Mouse (Mus musculus) MEL (cell line): ENCODE results near the gene Wdr75.

Experiments used
- CHD1 ChIP-seq: IDR thresholded peaks from 2 replicates; pipeline ENCODE4 v1.6.1; 2012; ENCODE audit warnings: low read depth, mild to moderate bottlenecking, inconsistent platforms, low read length, improper control_type of control experiment
- CTCF ChIP-seq, 3 experiments: IDR thresholded peaks in 2 of 3; conservative IDR thresholded peaks in 1 of 3; 2 replicates each; pipeline ENCODE4 v1.5.1; 2011 to 2012; ENCODE audit warnings: low read length in 3 of 3, low read depth in 2 of 3, mild to moderate bottlenecking in 2 of 3, improper control_type of control experiment in 1 of 3, inconsistent platforms in 1 of 3, mixed read lengths in 1 of 3, moderate library complexity in 1 of 3; ENCODE audit not compliant: control insufficient read depth in 1 of 3, insufficient read depth in 1 of 3, poor library complexity in 1 of 3, severe bottlenecking in 1 of 3
- GABPA ChIP-seq: IDR thresholded peaks from 2 replicates; pipeline ENCODE4 v1.6.1; 2012; ENCODE audit warnings: low read depth, mild to moderate bottlenecking, inconsistent platforms, low read length, improper control_type of control experiment, moderate library complexity
- KAT2A ChIP-seq: conservative IDR thresholded peaks from 2 replicates; pipeline ENCODE4 v1.6.1; 2012; ENCODE audit warnings: low read depth, low read length, improper control_type of control experiment, inconsistent platforms
- MAFK ChIP-seq: IDR thresholded peaks from 2 replicates; pipeline ENCODE4 v1.6.1; 2011; ENCODE audit warnings: low read depth, mild to moderate bottlenecking, low read length, improper control_type of control experiment, borderline replicate concordance
- MEF2A ChIP-seq: IDR thresholded peaks from 2 replicates; pipeline ENCODE4 v1.6.1; 2014; ENCODE audit warnings: low read depth, mild to moderate bottlenecking, inconsistent platforms, low read length, improper control_type of control experiment; ENCODE audit not compliant: poor library complexity, insufficient replicate concordance, severe bottlenecking; ENCODE audit errors: extremely low read depth
- MYC ChIP-seq: IDR thresholded peaks from 2 replicates; pipeline ENCODE4 v1.6.1; 2011; ENCODE audit warnings: low read depth, mild to moderate bottlenecking, low read length, improper control_type of control experiment, moderate library complexity
- POLR2A ChIP-seq, 2 experiments: IDR thresholded peaks; 2 replicates each; pipeline ENCODE4 v1.6.1; 2011 to 2012; ENCODE audit warnings: low read length in 2 of 2, mild to moderate bottlenecking in 2 of 2, control low read depth in 1 of 2, improper control_type of control experiment in 1 of 2, low read depth in 1 of 2, moderate library complexity in 1 of 2; ENCODE audit not compliant: control insufficient read depth in 1 of 2, insufficient read depth in 1 of 2, poor library complexity in 1 of 2
- SMC3 ChIP-seq: IDR thresholded peaks from 2 replicates; pipeline ENCODE4 v1.6.1; 2011; ENCODE audit warnings: low read depth, low read length, improper control_type of control experiment
- TCF12 ChIP-seq: IDR thresholded peaks from 2 replicates; pipeline ENCODE4 v1.6.1; 2014; ENCODE audit warnings: low read depth, mild to moderate bottlenecking, inconsistent platforms, low read length, improper control_type of control experiment, moderate library complexity
- USF1 ChIP-seq: IDR thresholded peaks from 2 replicates; pipeline ENCODE4 v1.6.1; 2014; ENCODE audit warnings: low read depth, mild to moderate bottlenecking, inconsistent platforms, low read length, improper control_type of control experiment, moderate library complexity
- ZKSCAN1 ChIP-seq: IDR thresholded peaks from 2 replicates; pipeline ENCODE4 v1.6.1; 2012; ENCODE audit warnings: low read depth, mild to moderate bottlenecking, inconsistent platforms, low read length, improper control_type of control experiment, moderate library complexity
- ZMIZ1 ChIP-seq: IDR thresholded peaks from 2 replicates; pipeline ENCODE4 v1.6.1; 2012; ENCODE audit warnings: low read depth, mild to moderate bottlenecking, inconsistent platforms, low read length, improper control_type of control experiment, moderate library complexity

DNA sequence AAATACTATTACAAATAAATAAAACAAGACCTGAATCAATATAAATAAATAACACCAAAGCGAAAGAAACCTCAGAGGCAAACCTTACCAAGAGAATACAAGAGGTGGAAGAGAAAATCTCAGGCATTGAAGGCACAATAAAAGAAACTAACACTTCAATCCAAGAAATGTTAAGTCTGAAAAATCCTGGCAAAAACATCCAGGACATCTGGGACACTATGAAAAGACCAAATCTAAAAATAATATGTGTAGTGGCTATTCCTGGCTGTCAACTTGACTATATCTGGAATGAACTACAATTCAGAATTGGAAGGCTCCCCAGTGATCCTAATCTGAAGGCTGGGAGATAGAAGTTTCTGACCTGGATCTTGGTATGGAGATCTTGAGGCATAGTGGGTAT is 50.5 kb downstream of the Wdr75 start:
- TF ChIP-seq SMC3, result no peak
- TF ChIP-seq ZMIZ1, result no peak
- TF ChIP-seq ZKSCAN1, result no peak
- TF ChIP-seq CTCF (IDR thresholded peaks at IDR 0.05 in 2 of 3, conservative IDR thresholded peaks at IDR 0.05 in 1 of 3; ENCODE audit: control insufficient read depth in 1 of 3, insufficient read depth in 1 of 3, low read depth in 2 of 3, low read length in 3 of 3, poor library complexity in 1 of 3, severe bottlenecking in 1 of 3), result no peak
- no peak for TF ChIP-seq TCF12
- TF ChIP-seq USF1, result no peak
- TF ChIP-seq GABPA, result no peak
- TF ChIP-seq KAT2A, result no peak
- no peak for TF ChIP-seq MYC
- TF ChIP-seq POLR2A (IDR thresholded peaks at IDR 0.05; ENCODE audit: control insufficient read depth in 1 of 2, insufficient read depth in 1 of 2, low read depth in 1 of 2, low read length in 2 of 2, poor library complexity in 1 of 2), result no peak
- TF ChIP-seq CHD1, result no peak
- TF ChIP-seq MAFK, result no peak
- TF ChIP-seq MEF2A, result no peak
